Mouse (Mus musculus) adrenal gland, adult 8-10 months (tissue): ENCODE measurements around the gene Sorl1. TPM values are rescaled to one million over a fixed set of nuclear protein-coding genes. Genes with fewer than 3 reads are reported as not detected.

Experiments
- DNase-seq: peaks from one replicate; pipeline ENCODE4 v3.0.0; 2022
- total RNA-seq, 4 experiments: library from RNA; stranded (reverse); gene quantifications; 2 replicates each; pipeline ENCODE4 v1.2.4; 2022

Gene Sorl1
- total RNA-seq, 4 experiments from 2014 or later = 14.1 to 41.2 (median 31.8) TPM

DNA sequence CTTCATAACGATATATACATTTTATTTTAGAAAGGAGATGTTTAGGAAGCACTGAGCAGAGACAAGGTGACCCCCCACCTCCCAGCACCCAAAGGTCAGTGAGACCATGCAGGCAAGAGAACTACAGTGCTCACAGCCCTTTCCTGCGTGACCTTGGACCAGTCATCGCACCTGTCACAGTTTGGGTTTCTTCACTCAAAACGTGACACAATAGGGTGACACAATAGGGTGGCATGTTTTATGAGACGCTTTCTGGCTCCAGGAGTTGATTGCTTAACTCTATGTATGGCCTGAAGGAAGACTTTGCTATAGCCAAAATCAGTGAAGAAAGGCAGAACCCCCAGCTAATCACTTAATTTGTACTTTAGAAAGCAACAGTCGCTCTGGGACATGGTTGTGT, 1.7 kb downstream of the Sorl1 start:
- no peak for DNase-seq

DNA sequence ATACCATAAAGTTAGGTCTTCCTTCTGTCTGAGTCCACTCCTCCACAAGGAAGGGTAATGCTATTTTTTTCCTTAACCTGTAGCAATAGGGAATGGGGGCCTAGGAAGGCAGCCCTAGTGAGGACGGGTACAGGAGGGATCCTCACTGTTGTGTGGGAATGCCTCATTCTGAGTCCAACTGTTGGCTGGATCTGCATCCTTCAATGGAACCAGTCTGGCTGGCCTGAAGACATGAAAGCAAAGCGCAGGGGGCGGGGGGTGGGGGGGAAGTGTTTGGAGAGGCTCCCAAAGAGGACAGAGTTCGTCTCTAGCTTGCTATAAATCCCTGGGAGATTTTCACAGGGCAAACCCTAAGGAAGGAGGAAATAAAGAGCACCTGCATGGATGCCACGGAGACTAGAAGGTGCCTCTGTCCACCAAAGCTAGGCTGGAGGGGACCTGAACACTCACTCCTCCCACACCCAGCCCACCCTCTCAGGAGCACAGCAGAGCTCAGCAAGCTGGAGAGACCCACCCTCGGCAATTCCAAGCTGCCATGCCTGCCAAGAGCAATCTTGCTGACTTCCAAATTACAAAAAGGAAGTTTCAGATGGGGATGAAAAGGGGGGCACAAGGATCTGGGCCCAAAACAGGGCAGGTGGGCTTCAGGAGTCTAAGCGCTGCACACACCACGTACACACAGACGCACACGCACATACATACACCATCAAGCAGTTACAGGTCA, 2.3 kb downstream of the Sorl1 start:
- DNase-seq = no peak

DNA sequence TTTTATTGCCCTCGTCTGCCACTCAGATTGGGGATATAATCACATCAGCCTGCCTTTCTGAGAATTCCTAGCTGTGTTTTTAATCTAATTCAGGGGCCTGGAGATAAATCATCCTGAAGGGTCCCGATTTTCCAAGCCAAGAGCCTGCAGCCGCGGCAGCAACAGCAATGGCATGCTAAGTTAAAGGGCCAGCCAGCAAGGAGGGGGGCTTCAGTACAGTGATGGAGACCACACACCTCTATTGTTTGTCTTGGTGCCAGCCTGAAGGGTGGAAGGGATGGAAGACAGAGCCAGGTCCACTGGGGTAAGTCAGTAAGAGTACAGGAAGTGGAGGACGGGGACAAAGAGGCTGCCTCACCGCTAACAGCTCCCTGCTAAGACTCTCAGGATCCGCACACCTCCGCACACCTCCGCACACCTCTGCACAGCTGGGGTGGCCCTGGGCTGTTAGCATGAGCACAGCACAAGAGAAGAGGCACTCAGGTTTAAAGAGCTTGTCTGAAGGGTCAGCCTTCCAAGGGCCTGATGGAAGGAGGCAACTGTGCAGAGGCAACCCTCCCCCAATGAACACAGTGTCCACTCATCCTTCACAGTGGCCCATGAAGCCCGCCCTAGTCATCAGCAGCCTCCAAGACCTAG, 7.6 kb downstream of the Sorl1 start:
- no peak for DNase-seq

DNA sequence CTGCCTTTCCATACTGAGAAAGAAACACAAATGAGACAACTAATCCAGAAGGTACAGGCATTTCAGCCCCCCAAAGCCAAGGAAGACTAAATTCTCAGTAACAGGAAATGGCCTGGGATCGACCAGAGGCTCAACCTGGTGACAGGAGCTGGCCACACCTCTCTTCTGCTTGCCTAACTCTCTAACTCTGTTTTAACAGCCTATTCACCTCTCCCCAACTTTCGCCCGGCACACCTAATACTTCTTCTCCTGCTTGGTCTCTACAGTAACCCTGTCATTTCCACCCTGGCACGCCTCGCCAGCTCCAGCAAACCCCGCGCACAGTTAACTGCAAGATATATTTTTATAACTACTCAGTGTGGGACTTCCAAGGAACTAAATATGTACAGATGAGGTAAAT, 9.0 kb downstream of the Sorl1 start:
- DNase-seq = no peak

DNA sequence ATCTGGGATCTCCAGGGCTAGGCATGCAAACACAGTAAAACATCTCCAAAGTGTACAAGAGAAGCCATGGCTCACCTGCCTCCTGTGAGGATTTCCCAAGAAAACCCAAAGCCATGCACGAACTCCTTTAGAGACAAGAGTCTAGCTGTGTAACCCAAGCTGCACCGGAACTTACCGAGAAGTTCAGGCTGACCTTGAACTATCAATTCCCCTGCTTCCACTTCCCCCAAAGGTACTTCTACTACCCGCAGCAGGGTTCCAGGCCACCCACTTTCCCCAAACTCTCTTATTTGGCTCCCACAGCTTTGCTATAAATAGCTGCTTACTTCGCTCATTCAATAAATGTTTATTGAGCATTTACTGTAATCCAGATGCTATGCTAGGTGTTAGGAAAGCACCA, 10.8 kb downstream of the Sorl1 start:
- DNase-seq = no peak

DNA sequence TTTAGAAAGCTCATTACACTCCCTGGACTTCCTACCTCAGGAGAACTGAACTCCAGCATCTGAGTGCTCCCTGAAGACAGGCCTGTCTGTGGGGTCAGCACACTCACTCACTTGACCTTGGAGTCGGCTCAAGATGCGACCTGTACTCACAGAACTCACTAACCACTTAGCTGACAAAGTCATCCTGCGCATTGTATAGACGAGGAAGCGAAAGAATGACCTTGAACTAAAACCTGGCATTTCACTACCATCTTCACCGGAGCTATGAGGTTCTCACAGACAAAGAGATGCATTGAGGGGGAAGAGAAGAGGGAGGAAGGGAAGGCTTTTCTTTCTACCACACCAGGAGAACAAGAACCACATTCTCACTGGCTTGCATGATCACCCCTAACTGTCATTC, 11.4 kb downstream of the Sorl1 start:
- DNase-seq = no peak

DNA sequence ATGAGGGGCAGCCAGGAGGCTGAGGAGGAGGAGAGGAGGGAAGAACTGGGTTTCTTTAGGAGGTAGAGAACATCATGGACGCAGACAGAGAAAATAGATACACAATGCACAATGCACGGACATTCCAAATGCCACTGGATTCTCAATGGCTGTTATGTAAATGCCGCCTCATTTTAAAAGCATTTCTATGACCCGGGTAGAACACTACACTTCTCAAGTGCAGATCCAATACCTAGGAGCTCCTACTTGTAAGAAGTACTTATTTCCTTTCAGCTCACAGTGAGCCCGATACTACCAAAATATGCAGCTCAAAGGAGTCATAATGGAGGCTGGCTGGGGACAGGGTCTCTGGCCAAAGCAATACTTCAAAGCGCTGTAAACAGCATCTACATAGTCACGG, 12.8 kb downstream of the Sorl1 start:
- no peak for DNase-seq

DNA sequence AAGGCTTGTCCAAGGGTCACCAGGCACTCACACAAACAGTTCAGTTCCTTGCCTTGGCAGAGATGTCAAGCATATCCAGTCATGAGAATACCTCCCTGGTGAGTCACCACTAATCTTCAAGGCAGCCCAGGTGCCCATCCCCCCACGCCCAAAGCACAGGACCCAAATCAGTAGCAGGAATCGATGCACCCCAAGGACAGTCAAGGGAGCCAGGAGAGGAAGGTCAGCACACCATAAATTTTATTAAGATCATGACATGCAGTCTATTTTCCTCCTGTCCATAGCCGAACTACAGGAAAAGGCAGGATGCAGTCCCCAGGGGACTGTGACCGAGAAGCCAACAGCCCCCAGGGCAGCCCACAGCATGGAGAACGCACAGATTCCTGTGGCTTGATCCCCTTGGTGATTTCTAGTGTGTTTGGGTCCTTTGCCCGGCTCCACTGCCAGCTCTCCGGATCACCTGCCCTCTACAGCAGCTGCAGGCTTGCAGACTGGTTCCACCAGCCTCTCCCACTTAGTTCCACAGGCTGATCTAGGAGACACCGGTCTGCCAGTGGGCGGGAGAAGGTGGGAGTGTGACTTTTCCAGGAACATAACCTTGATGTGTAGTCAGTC, 14.2 kb downstream of the Sorl1 start:
- peak; percentile 93 for DNase-seq

DNA sequence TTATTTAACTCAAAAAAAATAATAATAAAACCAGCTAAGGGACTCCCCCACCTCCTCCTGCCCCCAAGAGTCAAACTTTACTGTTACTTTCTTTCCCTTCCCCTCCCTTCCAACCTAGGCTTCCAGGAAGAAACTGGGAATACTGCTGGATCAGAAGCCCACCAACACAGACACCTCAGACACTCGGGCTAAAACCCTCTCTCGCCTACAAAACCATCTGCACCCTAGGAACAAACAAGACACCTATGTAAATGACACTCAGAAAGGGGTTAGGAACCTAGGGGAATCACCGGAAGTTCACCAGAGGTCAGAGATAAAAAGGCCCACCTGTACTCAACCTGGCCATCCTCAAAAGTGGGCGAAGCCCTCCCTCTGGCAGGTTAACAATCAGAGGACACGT, 15.0 kb downstream of the Sorl1 start:
- DNase-seq = no peak

DNA sequence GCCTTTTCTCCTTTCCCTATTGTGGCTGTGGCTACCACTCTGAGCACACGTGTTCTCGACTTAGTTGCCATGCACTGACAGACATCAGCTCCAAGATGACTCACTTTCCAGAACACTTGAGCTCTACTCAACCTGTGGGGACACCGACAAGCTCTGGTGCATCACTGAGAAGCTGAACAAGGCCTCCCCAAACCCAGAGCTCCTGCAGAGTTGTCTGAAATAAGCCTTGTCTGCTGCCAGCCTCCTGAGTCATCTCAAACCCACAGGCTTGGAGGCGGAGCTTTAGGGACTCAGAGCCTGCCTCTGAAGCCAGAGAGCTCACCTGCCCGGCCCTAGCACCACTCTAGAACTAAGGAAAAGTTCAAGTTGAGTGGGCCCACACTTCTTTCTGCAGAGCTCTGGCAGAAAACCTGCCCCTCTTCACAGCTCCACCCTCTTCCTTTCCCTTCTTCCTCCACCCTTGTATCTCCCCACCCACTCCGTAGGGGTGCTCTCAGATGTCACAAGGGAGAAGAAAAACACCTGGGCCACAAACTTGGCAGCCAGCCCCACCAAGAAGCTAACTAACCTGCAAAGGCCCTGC, 15.6 kb downstream of the Sorl1 start:
- peak; percentile 63 for DNase-seq

DNA sequence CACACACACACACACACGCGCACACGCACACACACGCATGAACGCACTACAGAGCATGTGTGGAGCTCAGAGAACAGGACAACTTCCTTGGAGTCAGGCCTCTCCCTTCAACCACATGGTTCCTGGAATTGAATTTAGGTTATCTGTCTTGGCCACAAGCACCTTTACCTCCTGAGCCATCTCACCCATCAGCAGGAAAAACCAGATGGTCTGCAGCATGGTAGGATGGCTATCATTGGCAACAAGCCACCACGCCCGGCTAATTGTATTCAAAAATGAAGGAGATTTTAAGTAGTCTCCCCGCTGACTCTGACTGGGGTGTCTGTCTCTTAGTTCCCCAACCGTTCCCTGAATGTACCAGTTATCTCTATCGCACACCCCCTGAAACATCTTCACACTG, 17.0 kb downstream of the Sorl1 start:
- no peak for DNase-seq

DNA sequence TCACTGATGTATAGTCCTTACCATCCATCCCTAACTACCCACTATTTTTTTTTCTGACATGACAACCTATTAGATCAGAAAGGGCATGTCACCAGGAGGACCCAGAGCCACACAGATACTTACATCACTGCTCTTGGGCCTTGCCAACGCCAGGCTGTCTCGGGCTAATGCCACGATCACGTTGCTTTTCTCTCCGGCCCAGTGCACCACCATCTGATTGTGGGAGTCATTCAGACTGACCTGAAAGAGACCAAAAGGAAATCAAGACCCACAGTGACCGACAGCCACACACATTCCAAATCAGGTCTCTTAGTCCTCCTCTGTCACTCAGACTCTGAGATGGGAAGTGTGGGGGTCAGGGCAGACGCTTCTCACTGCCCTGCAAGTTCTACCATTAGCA, 17.8 kb downstream of the Sorl1 start:
- DNase-seq = no peak

DNA sequence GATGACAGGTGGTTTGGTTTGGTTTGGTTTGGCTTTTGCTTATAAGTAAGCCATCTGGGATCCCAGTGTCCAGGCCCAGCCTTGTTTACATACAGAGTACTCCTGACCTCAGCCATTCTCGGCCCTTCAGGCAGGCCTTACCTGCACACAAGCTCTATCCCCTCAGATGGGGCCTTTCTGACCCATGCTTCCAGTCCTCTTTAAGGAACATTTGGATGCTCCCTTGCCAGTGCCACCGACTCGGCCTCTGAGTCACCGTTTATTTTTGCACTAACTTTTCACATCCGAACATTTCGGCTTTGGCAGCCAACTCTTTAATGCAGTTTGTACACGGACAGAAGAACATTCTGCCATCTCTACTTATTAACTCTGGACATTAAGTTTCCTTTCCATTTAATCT, 20.6 kb downstream of the Sorl1 start:
- DNase-seq = no peak

DNA sequence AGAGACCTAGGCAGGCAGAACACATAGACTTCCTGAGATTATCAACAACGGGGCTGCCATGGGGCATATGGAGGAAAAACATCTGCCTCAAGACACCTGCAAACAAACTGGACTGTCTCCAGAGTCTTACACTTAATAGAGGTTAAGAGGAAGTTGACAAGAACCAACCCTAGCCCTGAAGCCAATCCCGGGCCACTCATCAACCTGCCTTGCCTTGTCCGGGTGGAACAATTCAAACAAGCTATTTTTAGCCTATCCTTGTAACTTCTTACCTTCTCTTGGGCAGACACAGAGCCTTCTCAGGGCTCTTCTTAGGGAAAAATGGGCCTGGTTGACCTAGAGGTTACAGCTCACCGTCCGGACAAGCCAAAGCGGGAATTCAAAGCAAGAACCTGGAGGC, 22.1 kb downstream of the Sorl1 start:
- no peak for DNase-seq

DNA sequence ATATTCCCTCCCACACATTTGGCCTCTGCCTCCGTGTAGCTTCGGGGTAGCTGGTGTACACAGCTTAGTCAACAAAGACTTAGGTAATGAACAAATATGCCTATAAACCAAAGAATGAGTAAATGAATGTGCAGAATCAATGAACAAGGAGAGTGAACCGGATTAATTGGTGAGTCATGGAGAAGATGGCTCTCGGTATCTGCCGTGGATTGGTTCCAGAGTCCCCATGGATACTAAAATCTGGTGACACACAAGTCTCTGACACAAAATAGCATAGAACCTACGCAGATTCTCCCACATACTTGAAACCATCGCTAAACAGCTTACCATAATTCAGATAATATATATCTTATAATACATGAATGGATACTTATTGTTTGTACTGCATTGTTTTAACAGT, 22.8 kb downstream of the Sorl1 start:
- no peak for DNase-seq

DNA sequence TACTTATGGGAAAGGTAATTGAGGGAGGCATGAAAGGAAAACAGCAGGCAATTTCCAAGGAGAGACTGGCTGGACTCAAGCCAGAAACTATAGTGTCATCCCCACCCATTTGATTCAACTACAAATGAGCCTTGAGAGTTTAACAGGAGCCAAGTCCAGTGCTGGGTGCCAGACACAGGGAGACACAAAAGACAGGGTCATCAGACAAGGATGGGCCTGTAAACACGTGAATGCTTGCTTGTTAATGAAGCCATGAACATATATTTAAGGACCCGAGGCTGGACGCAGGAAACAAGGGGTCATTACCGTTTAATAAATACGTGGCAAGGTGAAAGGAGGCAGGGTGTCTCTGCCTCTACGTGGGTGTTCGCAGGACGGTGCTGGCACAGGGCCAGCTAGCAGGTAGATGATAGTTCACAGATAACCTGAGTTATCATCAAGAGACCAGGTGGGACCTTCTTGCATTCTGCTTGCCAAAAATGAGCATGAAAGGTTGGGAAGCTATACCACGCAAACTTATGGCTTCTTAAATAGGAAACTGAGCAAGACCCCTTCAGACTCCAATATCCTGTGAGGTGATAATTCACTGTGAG, 23.4 kb downstream of the Sorl1 start:
- no peak for DNase-seq

DNA sequence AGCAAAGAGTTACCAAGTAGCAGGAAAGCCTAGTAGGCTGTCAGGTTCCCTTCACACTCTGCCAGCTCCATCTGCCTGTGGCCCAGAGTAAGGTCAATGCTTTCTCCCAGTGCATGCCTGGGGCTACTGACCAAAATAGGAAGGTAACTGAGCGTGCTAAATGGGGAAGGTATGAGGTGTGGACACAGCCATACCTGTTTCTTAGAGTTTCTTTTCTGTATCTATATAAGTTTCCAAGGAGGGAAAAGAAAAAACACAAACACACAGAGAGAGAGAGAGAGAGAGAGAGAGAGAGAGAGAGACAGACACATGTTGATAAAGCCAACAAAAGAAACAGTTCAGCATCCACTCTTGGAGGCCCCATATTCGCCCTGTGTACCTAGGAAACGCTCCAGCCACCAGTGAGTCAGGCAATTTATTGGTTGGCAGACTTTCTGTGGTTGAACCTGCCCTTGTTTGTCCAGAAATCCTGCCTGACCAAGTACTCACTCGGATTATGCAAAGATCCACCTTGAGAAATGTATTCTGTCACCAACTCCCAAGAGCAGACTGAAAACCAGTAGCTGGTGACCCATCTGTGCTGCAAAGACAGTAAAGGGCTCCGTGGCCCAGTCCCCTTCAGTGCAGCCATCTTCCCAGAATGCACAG, 25.5 kb downstream of the Sorl1 start:
- peak; percentile 24 for DNase-seq

DNA sequence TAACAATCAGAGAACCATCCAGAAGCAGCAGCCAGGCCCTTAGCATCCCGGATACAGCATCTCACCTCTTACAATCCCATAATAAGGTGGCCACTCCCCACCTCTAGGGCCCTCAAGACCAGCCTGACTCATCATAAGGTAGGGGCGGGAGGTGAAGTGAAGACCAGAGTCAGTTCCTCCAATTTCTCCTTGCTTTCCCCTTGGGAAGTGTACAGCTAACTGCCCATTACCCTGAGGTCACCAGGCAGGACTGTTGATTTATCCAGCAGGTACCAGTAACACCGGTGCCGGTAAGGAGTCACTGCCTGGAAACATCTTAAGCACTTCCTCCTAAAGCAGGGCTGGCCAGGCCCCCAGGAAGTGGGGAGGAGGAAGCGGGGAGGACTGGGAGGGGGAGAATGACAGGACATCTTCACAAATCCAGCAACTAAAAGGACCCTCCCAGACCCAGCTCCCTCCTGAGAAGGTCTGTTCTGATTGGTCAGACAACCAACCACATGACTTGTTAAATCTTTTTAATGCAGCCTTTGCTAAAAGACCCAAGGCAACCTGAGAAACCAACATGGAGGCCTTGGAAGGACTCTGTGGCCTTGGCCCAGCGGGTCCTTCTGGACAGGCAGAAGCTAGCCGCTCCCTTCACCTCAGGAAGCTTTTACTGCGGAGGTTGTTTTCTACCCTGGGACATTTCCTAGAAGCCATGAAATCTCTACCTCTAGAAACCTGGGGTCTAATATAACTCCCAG, 26.2 kb downstream of the Sorl1 start:
- DNase-seq = no peak

DNA sequence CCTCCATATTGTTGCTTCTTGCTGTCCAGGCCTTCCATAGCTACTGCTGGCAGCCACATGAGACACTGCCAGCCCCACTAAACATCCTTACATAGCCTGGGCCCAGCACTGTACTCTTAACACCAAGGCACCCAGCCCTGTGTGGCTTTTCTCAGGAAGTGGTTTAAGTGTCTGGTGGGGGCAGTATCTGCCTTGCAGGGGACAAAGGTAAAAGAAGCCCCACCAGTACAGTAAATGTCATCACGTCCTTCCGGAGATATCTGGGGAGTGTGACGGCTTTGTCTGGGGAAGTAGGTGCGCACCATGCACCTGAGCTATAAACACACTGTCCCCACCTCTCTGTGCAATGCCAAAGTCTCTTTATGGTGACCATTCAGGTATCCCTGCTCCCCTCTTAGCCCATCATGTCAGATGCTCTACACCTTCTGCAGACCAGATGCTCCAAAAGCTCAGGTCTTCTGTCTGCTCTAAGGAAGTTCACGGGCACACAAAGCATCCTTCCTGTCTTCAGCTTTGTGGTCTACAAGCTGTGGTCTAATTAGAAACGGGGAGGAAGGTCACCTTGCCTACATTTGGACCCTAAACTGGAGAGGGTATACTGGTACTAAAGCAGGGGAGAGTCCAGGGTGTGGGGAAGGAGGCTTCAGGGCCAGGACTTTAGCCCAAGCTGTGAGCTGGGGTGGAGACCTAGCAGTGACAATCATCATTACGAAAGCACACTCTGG, 26.9 kb downstream of the Sorl1 start:
- DNase-seq = no peak

DNA sequence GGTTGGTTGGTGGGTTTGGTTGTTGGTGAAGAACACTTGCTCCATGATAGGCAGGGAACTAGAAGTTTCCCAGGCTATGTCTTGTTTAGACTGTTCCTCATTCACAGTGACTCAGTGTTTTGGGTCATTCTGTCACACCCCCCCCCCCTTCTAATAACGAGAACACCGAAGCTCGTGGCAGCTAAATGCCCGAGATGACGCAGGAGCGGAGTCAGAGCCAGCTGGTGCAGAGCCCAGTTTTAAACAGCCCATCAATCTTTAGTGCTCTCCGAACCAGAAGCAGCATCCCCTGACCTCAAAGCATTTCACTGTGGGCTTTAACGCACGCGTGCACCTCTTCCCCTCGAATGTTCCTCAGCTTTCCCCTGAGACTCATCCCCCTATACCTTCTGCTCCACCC, 29.3 kb downstream of the Sorl1 start:
- DNase-seq = peak; percentile 88

DNA sequence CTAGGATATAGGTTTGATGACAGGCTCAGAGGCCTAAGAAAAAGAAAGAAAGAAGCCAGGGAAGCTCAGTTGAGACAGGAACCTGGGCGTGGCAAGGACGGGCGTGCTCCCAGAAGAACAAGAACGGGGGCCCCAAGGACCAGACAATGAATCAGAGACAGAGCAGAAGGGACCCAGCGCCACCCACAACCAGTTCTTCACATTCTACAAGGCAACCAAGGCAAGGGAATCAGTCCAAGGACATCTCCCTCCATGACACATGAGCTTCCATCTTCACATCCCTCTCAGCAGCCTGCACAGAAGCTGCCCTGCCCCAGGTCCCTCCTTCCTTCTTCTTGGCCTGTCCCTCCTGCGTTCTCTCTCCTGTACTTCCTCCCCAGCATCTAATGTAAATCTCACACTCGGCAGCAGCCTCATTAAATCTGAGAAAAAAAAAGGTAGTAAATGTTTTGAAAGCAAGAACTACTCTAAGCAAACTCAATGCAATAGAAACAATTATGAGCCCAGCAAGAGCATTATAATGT, 30.0 kb downstream of the Sorl1 start:
- peak; percentile 62 for DNase-seq
